Mouse (Mus musculus) lung, adult 18-20 months (tissue): ENCODE data around the gene Mrps18c.

Experiments
- DNase-seq, 2 experiments: peaks; one replicate each; pipeline ENCODE4 v3.0.0; 2022; ENCODE audit warnings: mixed read lengths in 2 of 2

Mrps18c gene

GRCm38 (mm10) chr5:100798165-100798860, at the start of gene Mrps18c, which contains the start of gene Helq:
TSS of gene Mrps18c (plus strand) at chr5:100798627.
TSS of gene Helq (minus strand) at chr5:100798598.
- DNase-seq = peak; percentile 90 to 92

- DNase-seq = peak; percentile 7 to 9
Measured at GRCm38 (mm10) chr5:100750617-100751255, 47.7 kb upstream of the Mrps18c start.

- DNase-seq = no peak
Measured at GRCm38 (mm10) chr5:100751655-100752054, 46.8 kb upstream of the Mrps18c start.

- no peak for DNase-seq
Measured at GRCm38 (mm10) chr5:100753407-100753806, 45.0 kb upstream of the Mrps18c start.

- DNase-seq = no peak
Measured at GRCm38 (mm10) chr5:100758121-100758520, 40.3 kb upstream of the Mrps18c start.

GRCm38 (mm10) chr5:100760049-100760663, 38.3 kb upstream of the Mrps18c start:
- no peak for DNase-seq

- no peak for DNase-seq
Measured at GRCm38 (mm10) chr5:100761736-100762135, 36.7 kb upstream of the Mrps18c start.

GRCm38 (mm10) chr5:100766026-100766425, 32.4 kb upstream of the Mrps18c start:
- DNase-seq = no peak

- no peak for DNase-seq
Measured at GRCm38 (mm10) chr5:100771575-100771974, 26.9 kb upstream of the Mrps18c start.

GRCm38 (mm10) chr5:100775778-100776404, 22.5 kb upstream of the Mrps18c start:
- no peak for DNase-seq

GRCm38 (mm10) chr5:100776900-100777299, 21.5 kb upstream of the Mrps18c start:
- no peak for DNase-seq

- no peak for DNase-seq
Measured at GRCm38 (mm10) chr5:100779002-100779401, 19.4 kb upstream of the Mrps18c start.

GRCm38 (mm10) chr5:100787527-100787926, 10.9 kb upstream of the Mrps18c start:
- DNase-seq = no peak

- DNase-seq = no peak
Measured at GRCm38 (mm10) chr5:100792261-100792660, 6.2 kb upstream of the Mrps18c start.

- DNase-seq = no peak
Measured at GRCm38 (mm10) chr5:100794084-100794483, 4.3 kb upstream of the Mrps18c start.

- no peak for DNase-seq
Measured at GRCm38 (mm10) chr5:100818341-100818740, 19.9 kb downstream of the Mrps18c start.

GRCm38 (mm10) chr5:100819568-100820480, 21.4 kb downstream of the Mrps18c start:
- DNase-seq = no peak

- DNase-seq = peak; percentile 86
Measured at GRCm38 (mm10) chr5:100820483-100821184, 22.2 kb downstream of the Mrps18c start, which contains the start of gene Abraxas1. TSS of gene Abraxas1 (minus strand) at chr5:100820965.

- DNase-seq = no peak
Measured at GRCm38 (mm10) chr5:100821375-100821774, 22.9 kb downstream of the Mrps18c start.

- no peak for DNase-seq
Measured at GRCm38 (mm10) chr5:100822826-100823225, 24.4 kb downstream of the Mrps18c start.

GRCm38 (mm10) chr5:100825975-100826374, 27.5 kb downstream of the Mrps18c start:
- DNase-seq = peak in 1 of 2 experiments; percentile 15
